Mouse (Mus musculus): ENCODE results near the gene Tbc1d2b. TPM values are rescaled to one million over a fixed set of nuclear protein-coding genes. Genes with fewer than 3 reads are reported as not detected.

Gene Tbc1d2b
- total and polyA plus RNA-seq, 3 experiments = 0.09 to 0.90 (median 0.22) TPM

DNA sequence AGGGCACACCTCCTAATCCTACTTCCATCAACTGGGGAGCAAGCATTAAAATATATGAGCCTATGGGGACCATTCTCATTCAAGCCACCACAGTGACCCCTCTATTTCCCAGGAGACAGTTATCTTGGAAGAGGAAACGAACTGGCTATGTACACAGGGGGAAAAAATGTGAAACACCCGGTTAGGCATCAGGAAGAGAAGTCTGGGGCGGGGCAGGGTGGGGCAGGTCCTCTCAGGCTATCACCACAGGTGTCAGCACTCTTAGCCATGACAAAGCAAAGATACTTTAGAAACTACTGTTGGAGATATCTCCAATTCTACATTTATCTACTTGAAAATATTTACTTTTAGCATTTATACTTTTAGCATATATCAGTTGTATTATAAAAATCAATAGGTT, 8.5 kb downstream of the Tbc1d2b start:
- Histone ChIP-seq H3K4me3 (ENCODE audit: low read depth, low read length) (no peak overlapping the region), H3K4me1 (ENCODE audit: insufficient read depth, low read depth, low read length) (peaks cover 7% of the 10 kb centered on the region; the same call in 1 of the 2 replicates), H3K9me3 (replicated peaks) (peaks cover 32% of the 10 kb centered on the region), H3K27me3 (ENCODE audit: insufficient read depth, low read length) (no peaks in the 10 kb centered on the region), H3K36me3 (replicated peaks) (no peaks in the 10 kb centered on the region)
- DNase-seq (ENCODE audit: low spot score) = no peak
- ATAC-seq (ENCODE audit: extremely low read depth, insufficient number of reproducible peaks, low FRiP score, poor library complexity, severe bottlenecking) = no peak
- TF ChIP-seq POLR2AphosphoS5 (IDR thresholded peaks at IDR 0.05; ENCODE audit: insufficient replicate concordance, low read depth, low read length) (no peak), TAL1 (conservative IDR thresholded peaks at IDR 0.05; ENCODE audit: low read depth, low read length) (no peak), GATA2 (IDR thresholded peaks at IDR 0.05; ENCODE audit: borderline replicate concordance, low read depth, low read length) (no peak), GATA1 (IDR thresholded peaks at IDR 0.05; ENCODE audit: borderline replicate concordance, low read length) (no peak), CTCF (IDR thresholded peaks at IDR 0.05; ENCODE audit: low read depth, low read length) (no peak)

DNA sequence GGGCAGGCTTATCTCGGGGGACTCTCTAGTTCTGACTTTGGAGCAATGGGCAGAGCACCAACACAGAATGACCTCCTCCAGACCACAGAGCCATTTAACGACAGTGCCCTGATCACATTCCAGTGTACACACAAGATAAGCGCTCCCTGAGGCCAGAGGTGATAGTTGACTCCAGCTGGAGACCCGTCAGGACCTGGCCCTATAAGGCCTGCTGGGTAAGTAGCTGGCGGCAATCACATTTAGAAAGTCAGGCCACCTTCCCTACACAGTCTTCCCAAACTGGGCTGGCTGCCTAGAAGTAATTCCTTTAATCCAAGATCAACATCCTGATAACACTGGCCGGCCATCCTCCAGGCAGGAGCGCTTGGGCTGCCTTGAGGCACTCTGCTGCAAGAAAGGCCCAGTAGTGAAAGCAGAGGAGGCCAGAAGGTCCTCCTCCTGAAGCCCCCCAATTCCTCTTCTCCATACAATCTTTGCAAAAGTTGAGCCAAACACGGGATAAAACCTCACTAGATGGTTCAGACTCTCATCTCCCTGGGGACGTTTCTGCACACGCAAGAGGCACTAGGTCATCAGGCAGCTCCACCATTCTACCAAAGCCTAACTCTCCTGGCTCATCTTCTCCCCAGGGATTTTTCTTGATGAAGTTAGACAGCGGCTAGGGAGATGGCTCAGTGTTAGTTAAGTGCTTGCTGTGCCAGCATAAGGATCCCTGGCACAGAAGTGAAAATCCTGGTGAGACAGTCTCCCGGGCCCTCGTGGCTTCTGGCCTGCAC, 9.8 kb downstream of the Tbc1d2b start:
- no peak for TF ChIP-seq GATA2 (IDR thresholded peaks at IDR 0.05; ENCODE audit: borderline replicate concordance, low read depth, low read length)
- Histone ChIP-seq H3K9me3 (replicated peaks) (peaks cover 33% of the 10 kb centered on the region), H3K36me3 (replicated peaks) (no peaks in the 10 kb centered on the region), H3K4me1 (ENCODE audit: insufficient read depth, low read depth, low read length) (peaks cover 7% of the 10 kb centered on the region; the same call in 1 of the 2 replicates), H3K4me3 (ENCODE audit: low read depth, low read length) (no peak overlapping the region), H3K27me3 (ENCODE audit: insufficient read depth, low read length) (no peaks in the 10 kb centered on the region)
- DNase-seq (ENCODE audit: low spot score) = no peak
- no peak for ATAC-seq (ENCODE audit: extremely low read depth, insufficient number of reproducible peaks, low FRiP score, poor library complexity, severe bottlenecking)

DNA sequence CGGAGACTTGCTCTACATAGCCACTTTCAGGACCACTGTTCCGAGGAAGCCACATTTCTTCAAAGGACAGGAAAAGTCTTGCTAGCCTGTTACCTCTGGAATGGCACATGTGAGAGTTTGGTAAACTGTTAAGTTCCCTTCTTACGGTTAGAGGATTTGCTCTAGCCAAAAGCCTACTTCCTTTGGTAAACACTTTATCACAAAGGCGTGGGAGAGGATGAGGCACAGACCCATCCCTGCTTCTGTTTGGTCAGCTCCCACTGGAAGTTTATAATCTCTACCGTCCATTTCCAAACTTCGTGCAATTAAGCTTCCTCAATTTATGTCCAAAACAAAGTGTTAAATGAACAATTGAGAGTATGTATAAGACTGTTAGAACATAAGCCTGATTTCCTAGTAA, 10.5 kb downstream of the Tbc1d2b start:
- Histone ChIP-seq H3K36me3 (replicated peaks) (no peaks in the 10 kb centered on the region), H3K27me3 (ENCODE audit: insufficient read depth, low read length) (no peaks in the 10 kb centered on the region), H3K4me3 (ENCODE audit: low read depth, low read length) (no peak overlapping the region), H3K4me1 (ENCODE audit: insufficient read depth, low read depth, low read length) (peaks cover 7% of the 10 kb centered on the region; the same call in 1 of the 2 replicates), H3K9me3 (replicated peaks) (peaks cover 32% of the 10 kb centered on the region)
- no peak for DNase-seq (ENCODE audit: low spot score)
- ATAC-seq (ENCODE audit: extremely low read depth, insufficient number of reproducible peaks, low FRiP score, poor library complexity, severe bottlenecking) = no peak
- TF ChIP-seq GATA1 (IDR thresholded peaks at IDR 0.05; ENCODE audit: borderline replicate concordance, low read length) = no peak
- no peak for TF ChIP-seq TAL1 (conservative IDR thresholded peaks at IDR 0.05; ENCODE audit: low read depth, low read length)
- TF ChIP-seq POLR2AphosphoS5 (IDR thresholded peaks at IDR 0.05; ENCODE audit: insufficient replicate concordance, low read depth, low read length) = no peak
- no peak for TF ChIP-seq GATA2 (IDR thresholded peaks at IDR 0.05; ENCODE audit: borderline replicate concordance, low read depth, low read length)
- no peak for TF ChIP-seq CTCF (IDR thresholded peaks at IDR 0.05; ENCODE audit: low read depth, low read length)

DNA sequence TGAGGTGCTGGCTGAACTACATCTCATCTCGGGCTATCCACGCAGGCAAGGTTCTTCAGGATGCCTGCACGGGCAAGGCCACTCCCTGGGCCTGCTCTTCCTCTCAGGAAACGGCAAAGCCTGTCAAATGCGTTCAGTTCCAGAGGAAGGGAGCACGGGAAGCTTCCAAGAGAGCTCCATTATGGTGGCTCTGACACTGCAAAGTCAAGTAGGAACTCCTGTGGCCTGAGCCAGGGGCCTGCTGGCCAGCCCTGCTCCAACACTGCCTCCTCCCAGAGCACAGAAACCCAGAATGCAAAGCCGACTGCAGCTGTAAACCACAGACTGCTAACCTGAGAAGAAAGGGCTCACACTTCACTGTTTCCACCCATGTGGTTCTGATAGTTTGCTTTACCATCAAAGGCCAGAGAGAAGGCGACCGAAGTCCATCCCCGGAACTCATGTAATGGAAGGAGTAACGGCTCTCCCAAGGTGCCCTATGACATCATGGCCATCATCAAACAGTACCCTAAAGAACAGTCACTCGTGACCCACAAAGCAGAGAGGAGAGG, 11.1 kb downstream of the Tbc1d2b start:
- Histone ChIP-seq H3K9me3 (replicated peaks) (peaks cover 30% of the 10 kb centered on the region), H3K4me3 (ENCODE audit: low read depth, low read length) (no peak overlapping the region), H3K27me3 (ENCODE audit: insufficient read depth, low read length) (no peaks in the 10 kb centered on the region), H3K4me1 (ENCODE audit: insufficient read depth, low read depth, low read length) (peaks cover 7% of the 10 kb centered on the region; the same call in 1 of the 2 replicates), H3K36me3 (replicated peaks) (no peaks in the 10 kb centered on the region)
- TF ChIP-seq TAL1 (conservative IDR thresholded peaks at IDR 0.05; ENCODE audit: low read depth, low read length) = no peak
- TF ChIP-seq GATA1 (IDR thresholded peaks at IDR 0.05; ENCODE audit: borderline replicate concordance, low read length) = no peak
- TF ChIP-seq CTCF (IDR thresholded peaks at IDR 0.05; ENCODE audit: low read depth, low read length) = no peak
- TF ChIP-seq POLR2AphosphoS5 (IDR thresholded peaks at IDR 0.05; ENCODE audit: insufficient replicate concordance, low read depth, low read length) = no peak
- no peak for TF ChIP-seq GATA2 (IDR thresholded peaks at IDR 0.05; ENCODE audit: borderline replicate concordance, low read depth, low read length)
- DNase-seq (ENCODE audit: low spot score) (no peak), ATAC-seq (ENCODE audit: extremely low read depth, insufficient number of reproducible peaks, low FRiP score, poor library complexity, severe bottlenecking) (no peak)

DNA sequence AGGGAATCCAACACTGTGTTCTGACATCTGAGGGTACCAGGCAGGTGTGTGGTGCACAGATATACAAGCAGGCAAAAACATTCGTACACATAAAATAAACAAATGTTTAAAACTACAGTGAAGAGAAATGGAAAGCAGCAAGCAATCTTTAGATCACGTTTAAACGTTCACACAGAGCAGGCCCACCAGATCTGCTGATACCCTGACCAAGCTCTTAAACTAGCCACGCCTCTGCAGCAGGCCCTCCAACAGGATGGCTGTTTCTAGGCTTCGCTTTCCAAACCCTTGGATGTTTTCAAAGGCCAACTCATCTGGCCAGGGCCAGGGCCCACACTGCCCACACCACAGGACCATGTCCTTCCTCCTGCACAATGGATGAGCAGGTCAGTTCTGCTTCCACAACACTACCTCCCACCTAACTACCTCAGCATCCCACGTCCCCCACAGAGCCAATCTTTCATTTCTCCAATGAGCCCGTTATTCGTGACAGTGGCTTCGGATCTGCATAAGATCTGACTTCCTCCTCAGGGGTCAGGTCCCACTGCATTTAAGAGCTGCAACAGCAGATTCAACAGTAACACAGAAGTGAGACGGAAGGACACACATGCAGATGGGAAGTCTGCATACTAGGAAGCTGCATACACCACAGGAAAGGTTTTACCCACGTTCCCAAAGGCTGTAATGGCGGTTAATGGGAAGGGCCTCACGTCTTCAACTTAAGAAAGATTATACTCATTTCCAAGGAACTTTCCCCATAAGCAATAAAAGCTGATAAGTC, 12.7 kb downstream of the Tbc1d2b start:
- Histone ChIP-seq H3K4me3 (ENCODE audit: low read depth, low read length) (no peak overlapping the region), H3K4me1 (ENCODE audit: insufficient read depth, low read depth, low read length) (peaks cover 7% of the 10 kb centered on the region; the same call in 1 of the 2 replicates), H3K27me3 (ENCODE audit: insufficient read depth, low read length) (no peaks in the 10 kb centered on the region), H3K36me3 (replicated peaks) (no peaks in the 10 kb centered on the region), H3K9me3 (replicated peaks) (peaks cover 27% of the 10 kb centered on the region)
- no peak for DNase-seq (ENCODE audit: low spot score)
- ATAC-seq (ENCODE audit: extremely low read depth, insufficient number of reproducible peaks, low FRiP score, poor library complexity, severe bottlenecking) = no peak
- no peak for TF ChIP-seq GATA2 (IDR thresholded peaks at IDR 0.05; ENCODE audit: borderline replicate concordance, low read depth, low read length)
- no peak for TF ChIP-seq CTCF (IDR thresholded peaks at IDR 0.05; ENCODE audit: low read depth, low read length)
- TF ChIP-seq GATA1 (IDR thresholded peaks at IDR 0.05; ENCODE audit: borderline replicate concordance, low read length) = no peak
- no peak for TF ChIP-seq TAL1 (conservative IDR thresholded peaks at IDR 0.05; ENCODE audit: low read depth, low read length)
- no peak for TF ChIP-seq POLR2AphosphoS5 (IDR thresholded peaks at IDR 0.05; ENCODE audit: insufficient replicate concordance, low read depth, low read length)

DNA sequence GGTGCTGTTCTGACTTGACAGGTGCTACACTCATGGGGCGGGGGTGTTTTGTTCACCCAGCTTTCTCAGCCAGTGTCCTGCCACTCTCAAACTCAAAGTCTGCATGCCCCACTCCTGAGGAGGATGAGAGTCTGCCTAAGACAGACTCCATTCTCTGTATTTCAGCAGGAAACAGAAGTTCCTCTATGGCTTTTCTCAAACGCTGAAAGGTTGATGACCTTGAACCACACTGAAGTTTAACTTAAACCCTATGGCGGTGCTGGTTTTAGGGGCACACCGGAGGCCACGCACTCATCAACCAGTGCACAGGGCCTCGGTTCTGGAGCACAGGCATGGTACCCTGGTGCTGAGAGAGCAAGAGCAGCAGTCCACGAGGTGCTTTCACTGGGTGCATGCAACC, 13.4 kb downstream of the Tbc1d2b start:
- Histone ChIP-seq H3K36me3 (replicated peaks) (no peaks in the 10 kb centered on the region), H3K4me3 (ENCODE audit: low read depth, low read length) (no peak overlapping the region)

More for the DNA sequence above, 13.4 kb downstream of the Tbc1d2b start:
- ATAC-seq (ENCODE audit: extremely low read depth, insufficient number of reproducible peaks, low FRiP score, poor library complexity, severe bottlenecking) = no peak
- no peaks in the 10 kb centered on the region for H3K27me3 ChIP-seq (ENCODE audit: insufficient read depth, low read length)
- H3K9me3 ChIP-seq (replicated peaks) = peaks cover 27% of the 10 kb centered on the region
- TF ChIP-seq GATA2 (IDR thresholded peaks at IDR 0.05; ENCODE audit: borderline replicate concordance, low read depth, low read length) (no peak), TAL1 (conservative IDR thresholded peaks at IDR 0.05; ENCODE audit: low read depth, low read length) (no peak), POLR2AphosphoS5 (IDR thresholded peaks at IDR 0.05; ENCODE audit: insufficient replicate concordance, low read depth, low read length) (no peak), GATA1 (IDR thresholded peaks at IDR 0.05; ENCODE audit: borderline replicate concordance, low read length) (no peak), CTCF (IDR thresholded peaks at IDR 0.05; ENCODE audit: low read depth, low read length) (no peak)
- peaks cover 7% of the 10 kb centered on the region; the same call in 1 of the 2 replicates for H3K4me1 ChIP-seq (ENCODE audit: insufficient read depth, low read depth, low read length)
- DNase-seq (ENCODE audit: low spot score) = no peak

Data from G1E (cell line).